Mouse (Mus musculus): ENCODE data around the gene Tspan18.

Gene Tspan18

DNA sequence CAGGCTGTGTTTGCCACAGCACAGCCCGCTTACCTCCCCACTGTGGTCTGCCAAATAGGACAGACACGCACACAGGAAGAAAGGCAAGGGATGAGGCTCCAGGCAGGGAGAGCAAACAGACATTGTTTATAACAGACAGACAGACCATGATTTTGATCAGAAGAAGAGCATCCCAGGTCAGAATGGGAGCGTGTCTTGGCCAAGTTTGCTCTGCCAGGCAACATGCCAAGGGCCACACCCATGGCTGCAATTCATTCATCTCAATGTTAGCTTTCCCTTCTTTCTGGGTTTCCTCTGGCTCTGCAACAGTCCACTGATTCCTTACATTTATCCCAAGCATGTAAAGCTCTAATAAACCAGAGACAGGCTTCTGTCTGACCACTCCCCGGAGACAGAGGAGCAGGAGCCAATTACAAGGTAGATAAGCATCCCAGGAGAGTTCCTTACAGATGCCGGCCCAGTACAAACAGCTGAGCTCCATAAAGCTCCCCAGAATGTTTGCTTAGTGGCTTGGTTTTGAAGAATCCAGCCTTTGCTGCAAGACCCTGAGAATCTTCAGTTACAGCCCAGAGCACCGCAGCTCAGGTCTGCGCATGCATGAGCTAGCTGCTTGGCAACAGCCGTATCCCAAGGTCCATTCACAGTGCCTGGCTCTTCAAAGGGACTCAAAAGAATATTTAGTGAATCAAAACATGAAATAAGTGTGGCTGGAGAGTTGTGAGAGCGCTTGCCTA lies 5.2 kb upstream of the Tspan18 start:
- no peak for DNase-seq (ENCODE audit: low spot score)

DNA sequence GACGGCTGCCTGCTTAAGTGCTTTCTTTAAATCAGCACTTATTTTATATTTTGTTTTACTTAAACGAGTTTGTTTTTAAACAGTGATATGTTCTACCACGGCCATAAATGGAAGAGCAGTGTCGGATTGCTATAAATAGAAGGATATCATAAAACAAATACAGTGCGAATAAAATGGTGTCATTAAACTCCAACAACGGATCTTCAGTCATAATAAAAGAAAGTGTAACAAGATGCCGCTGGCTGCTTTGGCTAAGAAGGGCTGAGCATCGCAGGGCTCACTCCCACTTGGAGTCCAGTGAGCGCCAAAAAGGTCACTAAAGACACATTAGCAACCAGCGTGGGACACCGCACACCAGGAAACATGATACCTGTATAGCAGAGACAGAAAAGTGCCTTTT lies 1.7 kb upstream of the Tspan18 start:
- no peak for DNase-seq (ENCODE audit: low spot score)

DNA sequence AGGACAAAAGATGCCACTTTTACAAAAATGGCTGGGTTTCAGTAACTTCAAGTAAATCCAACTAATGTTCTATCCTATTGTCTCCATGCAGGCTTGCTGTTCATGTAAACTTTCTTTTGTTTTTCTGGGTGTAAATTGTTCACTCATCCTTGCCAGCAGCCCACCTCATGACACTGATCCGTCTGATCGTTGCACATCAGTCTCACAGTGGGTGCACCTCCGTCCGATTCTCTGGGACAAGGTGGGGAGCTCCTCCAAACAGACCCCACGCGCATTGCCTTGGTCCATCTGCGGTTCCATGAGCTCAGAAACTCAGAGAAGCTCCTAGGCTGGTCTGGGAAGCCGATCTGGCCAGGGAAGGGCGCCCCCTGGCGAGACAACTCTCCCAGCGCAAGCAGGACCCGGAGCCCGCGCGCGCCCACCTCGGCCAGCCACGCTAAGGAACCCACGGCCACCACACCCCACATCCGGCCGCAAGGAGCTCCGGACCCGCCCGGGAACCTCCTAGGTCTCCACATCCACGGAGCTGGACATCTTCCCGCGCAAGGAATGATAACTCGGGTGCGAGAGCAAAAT lies 976 bp downstream of the Tspan18 start:
- DNase-seq (ENCODE audit: low spot score): peak; percentile 44

DNA sequence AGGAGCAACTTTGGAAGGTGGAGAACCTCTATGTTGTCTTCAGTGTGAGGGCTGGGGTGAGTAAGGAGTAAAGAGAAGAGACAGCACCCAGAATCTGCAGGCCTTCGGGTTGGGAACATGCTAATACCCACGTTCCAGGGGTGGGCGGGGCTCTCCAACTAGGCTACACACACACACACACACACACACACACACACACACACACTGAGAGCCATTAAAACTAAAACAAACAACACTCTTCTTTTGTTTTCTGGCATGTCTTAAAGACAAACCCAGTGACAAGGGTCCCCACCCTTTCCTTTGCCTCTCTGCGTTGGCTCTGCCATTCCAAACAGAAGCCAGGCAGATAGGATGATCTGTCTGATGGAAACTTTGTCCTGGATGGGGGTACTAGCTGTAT lies 2.0 kb downstream of the Tspan18 start:
- DNase-seq (ENCODE audit: low spot score): no peak

DNA sequence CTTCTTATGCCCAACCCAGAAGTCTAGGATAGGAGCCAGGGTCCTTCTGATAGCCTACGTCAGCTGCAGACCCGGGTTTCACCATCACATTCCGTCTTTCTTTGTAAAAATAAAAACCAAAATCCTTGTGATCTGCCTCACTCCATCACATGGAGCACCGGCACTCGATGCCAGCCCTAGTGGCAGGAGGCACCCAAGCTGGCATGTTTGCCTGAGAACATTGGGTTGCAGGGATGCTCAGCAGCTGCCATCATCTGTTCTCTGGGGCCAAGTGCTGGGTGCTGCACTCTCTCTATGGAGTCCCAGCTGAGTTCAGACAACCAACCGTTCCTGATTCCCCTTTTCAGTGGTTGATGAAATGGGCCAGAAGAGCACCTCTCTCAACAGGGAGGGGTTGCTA lies 3.2 kb downstream of the Tspan18 start:
- DNase-seq (ENCODE audit: low spot score): no peak

DNA sequence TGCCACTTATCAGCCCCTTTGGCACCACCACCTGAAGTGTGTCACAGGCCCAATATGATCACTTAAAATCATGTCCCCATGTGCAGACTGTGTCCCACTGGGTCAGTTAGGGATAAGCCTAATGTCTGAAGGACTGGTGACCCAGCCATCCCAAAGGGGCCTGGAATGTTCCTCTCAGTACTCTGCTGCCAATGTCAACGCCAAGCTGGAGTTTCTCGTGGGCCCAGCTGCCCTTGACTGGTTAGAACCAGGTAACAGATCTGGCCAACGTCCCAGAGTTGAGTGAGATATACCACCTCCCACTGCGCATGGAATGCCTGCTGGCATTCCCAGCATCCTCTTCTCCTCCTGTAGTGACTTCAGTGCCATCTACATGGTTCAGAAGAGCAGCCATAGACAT lies 5.2 kb downstream of the Tspan18 start:
- no peak for DNase-seq (ENCODE audit: low spot score)

DNA sequence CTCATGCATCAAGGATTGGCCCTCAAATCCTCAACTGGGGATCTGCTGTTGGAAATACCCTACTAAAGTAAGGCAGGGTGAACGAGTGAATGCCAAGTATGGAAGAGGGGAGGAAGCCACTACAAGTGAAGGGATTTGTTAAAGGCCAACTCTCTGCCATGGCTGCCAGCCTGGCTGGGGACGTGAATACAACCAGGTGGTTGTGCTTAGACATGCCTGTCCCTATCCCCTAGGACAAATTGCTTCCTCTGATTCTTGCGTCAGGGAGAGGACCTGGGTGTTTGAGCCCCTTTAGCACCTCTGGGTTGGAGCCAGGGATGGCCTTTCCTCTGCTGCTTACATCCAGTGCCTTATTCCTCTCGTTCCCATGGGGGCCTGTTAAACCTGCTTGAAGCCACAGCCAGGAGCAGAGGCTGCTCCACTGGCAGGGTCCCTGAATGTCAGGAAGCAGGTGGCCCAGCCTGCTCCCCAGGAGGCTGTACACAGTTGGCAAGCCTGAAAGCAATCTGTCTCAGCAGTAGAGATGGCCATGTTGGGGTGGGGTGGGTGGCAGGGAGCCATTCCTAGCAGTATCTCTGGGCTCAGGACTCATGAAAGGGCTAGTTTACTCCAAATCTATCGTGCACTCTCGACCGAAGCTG lies 6.3 kb downstream of the Tspan18 start:
- DNase-seq (ENCODE audit: low spot score): no peak

DNA sequence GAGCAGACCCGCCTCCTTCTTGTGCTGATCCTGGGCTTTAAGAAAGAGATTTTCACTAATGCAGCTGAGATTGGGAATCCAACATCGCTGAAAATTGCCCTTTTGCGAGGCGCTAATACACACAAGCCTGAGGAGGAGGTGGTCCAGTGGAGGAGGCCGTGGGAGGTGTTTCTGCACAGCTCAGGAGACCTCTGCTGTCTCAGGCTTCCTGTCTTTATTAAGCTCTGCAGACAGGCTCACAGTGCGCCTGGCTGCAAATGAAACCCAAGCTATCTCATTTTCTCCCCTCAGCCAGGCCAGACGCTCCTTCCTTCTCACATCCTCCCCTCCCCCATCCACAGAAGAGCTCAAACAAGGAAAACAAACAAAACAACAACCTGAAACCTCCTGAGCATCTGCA lies 9.6 kb downstream of the Tspan18 start:
- DNase-seq (ENCODE audit: low spot score): no peak

DNA sequence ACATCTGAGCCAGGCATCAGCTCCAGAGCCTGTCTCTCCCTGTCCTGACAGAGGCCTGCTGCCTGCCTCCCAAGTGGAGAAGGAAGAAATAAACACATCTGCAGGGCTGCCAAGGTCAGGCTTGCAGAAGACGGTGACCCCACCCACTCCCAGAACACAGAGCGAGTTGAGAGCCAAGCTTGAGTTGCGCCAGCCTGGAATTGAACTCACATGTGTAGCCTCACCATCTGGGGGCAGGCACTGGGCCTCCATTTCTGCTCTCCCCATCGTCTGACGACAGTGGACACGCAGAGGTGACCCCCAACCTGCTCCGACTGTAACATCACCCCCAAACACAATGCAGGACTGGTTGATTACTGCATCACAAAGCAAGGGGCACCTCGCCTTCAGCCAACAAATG lies 12.4 kb downstream of the Tspan18 start:
- DNase-seq (ENCODE audit: low spot score): no peak

DNA sequence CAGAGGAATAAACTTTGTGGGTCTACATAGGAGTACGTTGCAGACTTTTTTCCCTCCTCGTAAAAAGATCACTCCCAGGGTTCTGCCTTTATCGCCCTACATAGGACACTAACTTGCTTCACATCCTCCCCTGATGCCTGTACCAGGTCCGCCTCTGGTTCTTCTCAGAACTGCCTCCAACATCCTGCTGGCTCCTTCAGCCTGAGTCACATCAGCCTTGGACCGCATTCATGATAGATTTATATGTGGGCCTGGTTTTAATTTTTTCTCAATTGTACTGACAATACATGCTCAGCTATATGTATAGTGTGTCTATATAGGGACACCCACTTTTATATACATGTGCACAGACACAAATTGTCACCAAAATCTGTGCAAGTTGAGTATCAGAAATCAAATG lies 14.0 kb downstream of the Tspan18 start:
- DNase-seq (ENCODE audit: low spot score): no peak

DNA sequence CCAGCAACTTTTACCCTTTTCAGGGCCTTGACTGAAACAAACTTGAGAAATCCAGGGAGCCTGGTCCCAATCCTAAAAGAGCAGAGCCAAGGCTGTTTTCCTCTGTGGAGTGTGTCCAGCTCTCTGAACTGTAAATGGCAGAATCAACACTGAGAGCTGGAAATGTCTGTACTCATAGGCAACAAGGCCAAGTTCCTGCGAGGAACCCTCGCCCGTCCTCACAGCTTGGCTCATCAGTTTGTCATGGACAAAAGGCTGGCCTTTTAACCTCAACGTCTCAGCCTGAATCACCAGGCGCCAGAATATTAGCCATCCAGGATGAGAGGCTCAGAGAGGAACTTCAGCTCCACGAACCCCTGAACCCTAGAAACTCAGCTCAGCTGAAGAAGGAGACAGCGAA lies 14.7 kb downstream of the Tspan18 start:
- no peak for DNase-seq (ENCODE audit: low spot score)

DNA sequence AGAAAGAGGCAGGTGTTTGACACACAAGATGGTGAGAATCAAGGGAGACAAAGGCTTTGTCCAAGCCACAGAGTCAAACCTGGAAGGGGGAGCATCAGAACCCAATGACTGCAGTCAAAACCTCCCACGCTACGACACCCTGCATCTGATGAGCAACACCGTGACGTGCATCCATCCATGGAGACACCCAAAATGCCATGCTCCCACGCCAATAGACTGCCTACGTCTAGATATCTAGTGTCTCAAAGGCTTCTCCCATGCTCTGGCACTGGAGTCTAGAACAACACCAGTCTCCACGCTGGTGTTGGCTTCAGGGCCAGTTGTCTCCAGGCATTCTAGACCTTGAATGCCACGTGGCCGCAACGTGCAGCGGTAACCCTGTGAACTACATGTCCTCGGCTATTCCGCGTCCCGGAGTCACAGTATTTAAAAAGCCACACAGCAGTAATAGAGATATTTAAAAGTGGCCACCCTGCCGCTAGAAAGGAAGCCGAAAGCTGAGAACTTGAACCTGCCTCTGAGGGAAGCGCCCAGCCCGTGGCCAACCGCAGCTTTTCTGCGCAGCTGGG lies 15.4 kb downstream of the Tspan18 start:
- DNase-seq (ENCODE audit: low spot score): no peak

DNA sequence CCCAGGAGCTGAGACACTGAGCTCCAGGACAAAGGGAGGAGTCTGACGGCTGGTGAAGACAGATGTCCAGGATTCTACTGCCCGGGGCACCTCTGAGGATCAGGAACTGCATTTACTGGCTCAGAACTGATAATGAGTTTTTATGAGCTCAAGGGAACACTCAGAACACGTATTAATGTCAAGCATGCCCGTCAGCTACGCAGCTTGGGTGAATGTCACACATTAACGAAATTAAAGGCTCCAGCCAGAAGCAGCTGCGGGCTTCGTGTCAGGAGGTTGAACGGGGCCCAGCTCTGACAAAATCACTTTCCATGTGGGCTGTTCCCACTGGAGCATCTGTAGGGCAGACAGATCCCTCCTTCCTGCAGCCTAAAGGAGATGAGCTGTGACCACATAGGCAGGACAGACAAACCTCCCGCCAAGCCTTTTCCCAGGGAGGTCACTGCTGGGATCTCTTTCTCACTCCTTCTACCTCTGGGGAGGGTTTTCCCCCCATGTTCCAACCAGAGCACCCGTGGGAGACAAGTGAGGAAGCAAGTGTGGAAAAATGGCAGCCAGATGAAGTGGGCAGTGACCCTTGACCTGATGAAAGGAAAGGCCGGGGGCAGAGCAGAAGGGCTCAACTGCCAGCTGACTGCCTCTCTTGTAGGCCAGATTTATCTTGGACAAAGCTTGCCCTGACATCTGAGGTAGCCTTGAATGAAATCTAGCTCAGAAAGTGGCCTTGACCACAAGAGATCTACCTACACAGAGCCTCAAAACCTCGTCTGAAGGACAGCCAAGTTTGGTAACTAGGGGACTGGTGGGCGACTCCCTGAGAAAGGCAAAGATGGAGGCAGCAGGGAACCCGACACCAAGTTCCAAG lies 20.3 kb downstream of the Tspan18 start:
- DNase-seq (ENCODE audit: low spot score): no peak

DNA sequence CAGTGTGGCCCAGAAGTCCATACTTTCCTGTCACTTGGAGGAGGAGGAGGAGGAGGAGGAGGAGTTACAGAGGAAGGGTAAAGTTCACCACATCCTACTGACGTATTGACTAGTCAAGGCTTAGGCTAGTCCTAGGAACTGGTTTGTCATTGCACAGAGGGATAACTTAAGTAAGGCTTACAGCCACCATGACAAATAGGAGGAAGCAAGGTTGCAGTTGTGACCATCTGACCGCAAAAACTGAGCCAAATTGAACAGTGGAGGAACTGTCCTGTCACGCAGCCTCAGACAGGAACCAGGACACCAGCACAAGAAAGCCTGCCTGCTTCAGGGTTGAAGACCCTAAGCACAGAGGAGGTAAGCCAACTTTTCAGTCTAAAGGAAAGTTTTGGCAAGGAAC lies 21.8 kb downstream of the Tspan18 start:
- DNase-seq (ENCODE audit: low spot score): no peak

DNA sequence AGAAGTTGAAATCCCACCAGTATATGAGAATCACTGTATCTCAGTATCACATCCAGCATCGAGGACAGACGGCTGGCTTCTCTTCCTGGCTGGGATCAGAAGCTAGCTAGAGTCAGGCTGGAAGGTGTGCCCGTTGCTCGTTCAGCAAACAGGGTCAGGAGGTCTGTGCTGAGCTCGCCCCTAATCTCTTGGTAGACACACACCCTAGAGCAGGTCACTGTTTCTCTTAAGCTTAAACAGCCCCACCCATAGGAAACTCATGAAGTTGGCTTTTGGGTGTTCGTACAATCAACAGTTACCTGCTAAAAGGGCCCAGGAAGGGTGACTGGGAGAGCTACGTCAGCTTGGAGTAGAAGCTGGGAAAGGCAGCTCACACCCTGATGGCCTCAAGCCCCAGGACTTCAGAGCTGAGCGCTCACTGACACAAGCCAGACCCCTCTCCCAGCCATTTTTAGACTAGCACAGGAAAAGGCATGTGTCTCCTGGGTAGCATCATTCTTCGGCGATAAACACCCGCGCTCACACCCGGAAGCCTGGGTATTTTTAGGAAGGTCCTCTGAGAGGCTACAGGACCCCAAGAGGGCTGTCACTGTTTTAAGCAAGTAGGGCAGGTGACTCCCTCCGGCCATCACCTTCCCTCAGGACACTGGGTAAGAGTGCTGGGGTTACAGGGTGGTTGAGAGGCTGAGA lies 24.4 kb downstream of the Tspan18 start:
- no peak for DNase-seq (ENCODE audit: low spot score)

DNA sequence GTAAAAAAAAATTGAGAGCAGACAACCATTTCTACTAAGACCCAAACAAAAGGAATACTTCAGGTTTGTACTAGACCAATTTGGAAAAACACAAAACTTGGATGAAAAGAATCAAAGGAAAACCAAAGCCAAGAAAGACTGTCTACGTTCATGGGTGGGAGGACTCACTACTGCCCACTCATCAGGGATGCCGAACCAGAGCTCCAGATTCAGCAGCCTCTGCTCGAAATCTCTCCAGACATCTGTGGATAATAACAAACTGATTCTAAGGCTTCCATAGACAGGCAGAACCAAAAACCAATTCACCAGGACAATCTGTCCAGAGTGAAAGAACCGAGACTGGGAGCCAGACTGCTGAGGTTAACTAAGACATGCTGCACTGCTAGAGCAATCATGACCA lies 27.4 kb downstream of the Tspan18 start:
- no peak for DNase-seq (ENCODE audit: low spot score)

DNA sequence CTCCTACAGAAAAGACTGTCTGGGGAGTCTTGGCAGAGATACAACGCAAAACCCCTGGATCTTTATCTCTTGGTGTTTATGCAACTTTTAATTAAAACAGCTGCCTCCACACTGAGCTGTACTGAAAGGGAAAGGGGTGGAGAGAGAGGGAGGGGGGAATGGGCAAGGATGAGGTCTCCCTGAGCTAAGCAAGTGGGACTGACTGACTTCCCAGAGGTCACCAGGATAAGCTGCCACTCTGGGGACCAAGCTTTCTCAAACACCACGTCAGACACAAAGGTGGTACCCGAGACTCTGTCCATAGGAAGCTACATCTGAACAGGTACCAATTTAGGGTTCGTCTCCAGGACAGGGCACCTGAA lies 30.1 kb downstream of the Tspan18 start:
- DNase-seq (ENCODE audit: low spot score): no peak

DNA sequence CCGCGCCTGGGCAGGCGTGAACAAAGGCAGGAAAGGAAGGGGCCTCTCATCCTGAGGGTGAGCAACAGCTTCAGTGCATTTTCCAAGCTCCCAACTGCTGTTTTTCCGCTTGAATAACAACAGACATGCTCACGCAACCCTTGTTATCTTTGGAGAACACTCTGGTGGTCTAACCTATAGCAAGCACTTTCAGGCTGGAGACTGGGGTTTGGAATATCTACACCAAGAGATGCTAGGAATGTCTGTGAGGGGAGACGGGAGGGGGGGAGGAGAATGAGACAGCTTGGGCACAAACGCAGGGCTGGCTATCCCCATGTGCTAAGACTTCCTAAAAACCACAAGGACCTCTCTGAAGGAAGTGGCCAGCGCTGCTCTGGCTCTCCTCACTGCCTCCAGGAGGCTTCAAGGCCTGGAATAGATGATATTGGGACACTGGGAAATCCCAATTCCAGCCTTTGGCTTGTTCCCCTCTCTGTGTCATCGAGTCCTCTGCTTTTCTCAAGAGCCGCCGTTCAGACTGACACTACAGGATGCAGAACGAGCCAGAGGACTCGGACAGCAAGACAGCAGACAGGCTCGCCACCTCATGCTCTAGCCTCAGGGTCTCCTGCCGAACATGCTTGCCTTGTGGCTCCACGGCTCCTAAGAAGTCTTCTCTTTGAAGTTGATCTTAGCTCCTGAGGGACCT lies 30.6 kb downstream of the Tspan18 start:
- DNase-seq (ENCODE audit: low spot score): no peak

DNA sequence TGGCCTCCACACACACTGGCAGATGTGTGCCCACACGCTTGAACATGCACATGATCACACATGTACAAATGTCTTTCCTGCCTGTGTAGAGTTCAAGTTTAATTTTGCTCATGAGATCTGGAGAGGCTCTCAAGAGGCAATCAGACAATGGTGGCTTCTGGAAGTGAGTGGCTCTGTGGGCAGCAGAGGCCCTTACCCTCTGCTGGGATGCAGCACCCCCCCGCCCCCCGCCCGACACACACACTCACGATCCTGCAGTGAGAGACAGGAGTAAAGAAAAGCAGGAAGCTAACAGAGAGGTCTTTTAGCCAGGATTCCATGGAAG lies 31.1 kb downstream of the Tspan18 start:
- DNase-seq (ENCODE audit: low spot score): no peak

DNA sequence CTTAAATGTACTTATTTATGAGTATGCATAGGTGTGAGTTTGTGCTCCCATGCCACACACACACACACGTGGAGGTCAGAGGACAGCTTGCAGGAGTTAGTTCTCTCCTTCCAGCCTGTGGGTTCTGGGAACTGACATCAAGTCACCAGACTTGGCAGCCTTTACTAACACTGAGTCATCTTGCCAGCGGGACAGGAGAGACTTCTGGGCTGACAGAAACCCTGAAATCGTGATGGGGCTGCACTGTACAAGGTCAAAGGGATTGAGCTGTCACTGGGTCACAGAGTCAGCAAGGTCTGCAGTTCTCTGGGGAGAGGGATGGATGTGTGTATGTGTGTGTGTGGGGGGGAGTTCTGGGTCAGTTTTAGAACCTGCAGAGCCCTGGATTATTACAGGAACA lies 36.6 kb downstream of the Tspan18 start:
- no peak for DNase-seq (ENCODE audit: low spot score)

DNA sequence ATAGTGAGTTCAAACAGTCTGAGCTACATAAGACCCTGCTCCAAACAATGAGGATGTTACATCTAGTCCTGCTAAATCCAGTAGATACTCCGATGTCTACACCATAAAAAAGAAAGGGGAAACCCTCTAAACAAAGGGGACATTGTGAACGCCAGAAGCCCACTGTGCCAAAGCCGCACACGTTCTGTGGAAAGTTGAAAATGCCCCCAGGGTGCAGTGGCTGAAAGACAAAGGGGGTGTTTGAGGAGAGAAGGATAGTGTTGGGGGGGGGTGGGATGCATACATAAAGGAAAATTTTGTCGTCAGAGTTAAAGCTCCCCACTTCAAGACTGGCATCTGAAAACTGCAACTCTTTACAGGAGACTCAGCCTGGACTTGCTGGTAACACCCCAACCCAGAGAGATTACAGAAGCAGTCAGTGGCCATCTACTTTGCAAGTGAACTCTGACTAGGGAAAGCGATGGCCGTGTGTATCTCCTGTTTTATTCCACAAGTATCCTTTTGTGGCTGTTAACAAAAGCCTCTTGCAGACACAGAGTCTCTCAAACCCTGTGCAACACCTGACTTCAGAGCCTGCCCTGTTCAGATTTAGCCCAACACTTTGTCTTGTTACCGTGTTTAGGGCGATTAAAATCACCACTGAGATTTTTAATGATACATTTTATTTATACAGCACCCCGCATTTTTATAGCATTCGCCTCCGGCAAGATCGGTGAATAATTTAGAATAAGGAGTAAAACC lies 42.9 kb downstream of the Tspan18 start:
- no peak for DNase-seq (ENCODE audit: low spot score)
